Mouse (Mus musculus): ENCODE data around the gene Clec2i. TPM values are rescaled to one million over a fixed set of nuclear protein-coding genes. Genes with fewer than 3 reads are reported as not detected.
"Not testable (repeated sequence)": the region's sequence is repeated elsewhere in the genome, so short reads cannot be mapped to it uniquely, and the experiment has no call there.

The Clec2i gene
- polyA plus RNA-seq, 1 experiment from 2014 or later: 0.08 TPM

DNA sequence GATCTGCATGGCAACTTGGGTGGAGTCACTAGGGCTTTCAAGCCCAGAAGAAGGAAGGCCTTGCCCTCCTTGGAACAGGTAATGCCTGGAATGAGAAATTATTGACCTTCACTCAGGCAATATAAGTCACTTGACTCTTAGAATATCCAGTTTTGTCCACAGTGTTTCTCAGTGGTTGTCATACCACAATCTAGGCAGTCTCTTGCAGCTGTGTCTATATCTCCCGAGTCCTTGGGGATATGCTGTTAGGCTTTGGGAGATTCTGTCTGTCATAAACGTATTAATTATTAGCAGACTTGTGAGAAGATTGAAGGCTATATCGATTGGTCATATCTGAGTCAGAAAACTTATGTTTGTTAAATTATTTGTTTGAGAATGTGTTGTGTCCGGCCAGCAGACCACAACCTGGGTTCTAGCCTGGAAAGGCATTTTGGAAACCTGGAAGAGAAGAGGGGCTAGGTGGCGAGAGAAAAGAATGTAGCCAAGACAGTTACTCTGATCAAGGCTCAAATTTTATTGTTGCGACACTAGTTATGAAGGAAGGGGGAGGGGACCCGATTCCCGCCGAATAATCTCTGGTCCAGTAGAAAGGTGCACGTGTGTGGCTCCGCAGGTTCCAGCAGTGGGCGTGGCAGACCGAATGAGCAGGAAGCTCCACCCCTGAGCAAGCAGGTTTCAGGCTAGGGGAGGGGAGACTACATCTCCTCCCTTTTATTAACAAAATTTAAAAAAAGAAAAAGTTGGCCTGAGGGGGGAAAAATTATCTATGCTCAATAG is 48.7 kb downstream of the Clec2i start:
- not testable (repeated sequence) for H3K9me3 ChIP-seq (ENCODE audit: control insufficient read depth, low read length); H3K4me3 ChIP-seq (ENCODE audit: control insufficient read depth in 1 of 2, insufficient read depth in 1 of 2, low read depth in 1 of 2, low read length in 2 of 2); H3K4me1 ChIP-seq (ENCODE audit: control insufficient read depth in 2 of 2, insufficient read depth in 2 of 2, low read length in 2 of 2); H3K4me2 ChIP-seq (ENCODE audit: low read length); H3K36me3 ChIP-seq (ENCODE audit: control insufficient read depth, insufficient read depth, low read length); H3K27ac ChIP-seq (replicated peaks in 1 of 2; ENCODE audit: control insufficient read depth in 1 of 2, insufficient read depth in 1 of 2, low read depth in 2 of 2, low read length in 2 of 2); H3K27me3 ChIP-seq (ENCODE audit: control insufficient read depth, insufficient read depth, low read length); ATAC-seq (ENCODE audit: insufficient number of reproducible peaks, insufficient read depth, low FRiP score, low read depth); H3K9ac ChIP-seq (ENCODE audit: low read length)
- 80% methylated on average over 4 of the region's 13 CpGs for WGBS

DNA sequence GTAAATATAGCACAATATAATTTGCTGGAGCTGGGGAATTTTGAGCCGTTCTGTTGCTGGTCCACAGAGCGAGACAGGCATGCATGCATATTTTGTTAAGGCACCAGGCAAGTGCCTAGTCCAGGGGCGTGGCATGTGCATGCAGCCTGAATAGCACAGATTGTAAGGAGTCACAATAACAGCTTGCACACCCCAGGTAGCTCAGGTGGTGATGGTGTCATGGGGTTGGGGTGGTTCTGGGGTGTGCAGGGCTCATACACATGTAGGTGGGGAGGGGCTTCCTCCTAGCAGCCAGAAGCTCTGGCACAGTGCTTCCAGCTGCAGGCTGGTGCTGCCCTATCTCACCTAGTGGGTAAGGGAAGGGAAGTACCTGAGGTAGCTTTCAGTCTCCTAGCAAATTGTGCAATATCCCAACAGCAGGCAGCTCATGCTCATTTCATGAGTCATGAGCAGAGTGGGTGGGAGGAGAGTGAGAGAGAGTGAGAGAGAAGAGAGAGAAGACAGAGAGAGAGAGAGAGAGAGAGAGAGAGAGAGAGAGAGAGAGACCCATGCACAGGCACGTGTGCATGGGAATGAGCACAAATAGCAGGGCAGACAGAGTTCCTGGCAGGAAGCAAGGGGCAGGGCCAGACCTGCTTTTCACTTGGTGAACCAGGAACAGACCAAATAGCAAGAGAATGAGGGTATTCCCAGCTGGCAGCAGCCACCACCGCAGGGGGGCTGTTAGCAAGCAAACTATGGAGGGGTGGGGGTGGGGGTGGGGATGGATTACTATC is 54.4 kb downstream of the Clec2i start:
- Histone ChIP-seq H3K27me3 (ENCODE audit: control insufficient read depth, insufficient read depth, low read length) (no peaks in the 10 kb centered on the region), H3K27ac (replicated peaks in 1 of 2; ENCODE audit: control insufficient read depth in 1 of 2, insufficient read depth in 1 of 2, low read depth in 2 of 2, low read length in 2 of 2) (no peak overlapping the region), H3K4me1 (ENCODE audit: control insufficient read depth in 2 of 2, insufficient read depth in 2 of 2, low read length in 2 of 2) (no peaks in the 10 kb centered on the region), H3K4me3 (ENCODE audit: control insufficient read depth in 1 of 2, insufficient read depth in 1 of 2, low read depth in 1 of 2, low read length in 2 of 2) (no peak overlapping the region), H3K36me3 (ENCODE audit: control insufficient read depth, insufficient read depth, low read length) (no peaks in the 10 kb centered on the region), H3K4me2 (ENCODE audit: low read length) (no peak overlapping the region), H3K9me3 (ENCODE audit: control insufficient read depth, low read length) (peaks cover 4% of the 10 kb centered on the region; the same call in 1 of the 2 replicates), H3K9ac (ENCODE audit: low read length) (no peak overlapping the region)
- no peak for ATAC-seq (ENCODE audit: insufficient number of reproducible peaks, insufficient read depth, low FRiP score, low read depth)
- 73% methylated on average over 5 of the region's 5 CpGs for WGBS

DNA sequence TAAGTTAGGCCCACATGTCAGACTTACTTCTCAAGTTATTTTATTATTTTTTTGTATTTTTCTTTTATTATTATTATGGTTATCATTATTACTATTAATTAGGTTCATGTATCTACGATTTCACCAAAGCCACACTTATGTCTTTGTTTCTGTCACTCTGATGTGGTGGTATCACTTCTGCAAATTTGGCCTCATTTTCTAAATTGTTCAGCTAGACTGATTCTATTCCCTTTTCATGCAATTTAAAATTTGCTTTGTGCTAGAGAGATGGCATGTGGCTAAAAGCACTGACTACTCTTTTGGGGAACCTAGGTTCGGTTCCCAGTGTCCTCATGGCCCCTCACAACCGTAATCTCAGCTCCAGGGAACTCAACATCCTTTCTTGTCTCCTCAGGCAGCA is 58.2 kb downstream of the Clec2i start:
- no peak for ATAC-seq (ENCODE audit: insufficient number of reproducible peaks, insufficient read depth, low FRiP score, low read depth)
- 78% methylated on average over 3 of the region's 3 CpGs for WGBS
- H3K9me3 ChIP-seq (ENCODE audit: control insufficient read depth, low read length): peaks cover 4% of the 10 kb centered on the region; the same call in 1 of the 2 replicates

More for the DNA sequence above, 58.2 kb downstream of the Clec2i start:
- H3K4me1 ChIP-seq (ENCODE audit: control insufficient read depth in 2 of 2, insufficient read depth in 2 of 2, low read length in 2 of 2): no peaks in the 10 kb centered on the region
- H3K27me3 ChIP-seq (ENCODE audit: control insufficient read depth, insufficient read depth, low read length): no peaks in the 10 kb centered on the region
- H3K27ac ChIP-seq (replicated peaks in 1 of 2; ENCODE audit: control insufficient read depth in 1 of 2, insufficient read depth in 1 of 2, low read depth in 2 of 2, low read length in 2 of 2): no peak overlapping the region
- H3K36me3 ChIP-seq (ENCODE audit: control insufficient read depth, insufficient read depth, low read length): no peaks in the 10 kb centered on the region
- no peak overlapping the region for H3K9ac ChIP-seq (ENCODE audit: low read length)
- H3K4me3 ChIP-seq (ENCODE audit: control insufficient read depth in 1 of 2, insufficient read depth in 1 of 2, low read depth in 1 of 2, low read length in 2 of 2): no peak overlapping the region
- H3K4me2 ChIP-seq (ENCODE audit: low read length): no peak overlapping the region

Small RNA genes lying within 50 kb of the gene (microRNA-seq; reads per million reads assigned to microRNA genes)
- gene Gm27336: not detected

Other genes starting within 250 kb of the Clec2i start
- not detected in 2 replicates for gene Clec2h, start 225.2 kb upstream of the Clec2i start, polyA plus RNA-seq (2014; fragmentation: Nextera tagmentation; extraction: Ambion mirVana)
- gene Klrb1, start 164.5 kb upstream of the Clec2i start, polyA plus RNA-seq (2014; fragmentation: Nextera tagmentation; extraction: Ambion mirVana): not detected in 2 replicates
- not detected in 2 replicates for gene Klrb1c, start 98.4 kb upstream of the Clec2i start, polyA plus RNA-seq (2014; fragmentation: Nextera tagmentation; extraction: Ambion mirVana)
- gene Gm44511, start 61.3 kb upstream of the Clec2i start, polyA plus RNA-seq (2014; fragmentation: Nextera tagmentation; extraction: Ambion mirVana): not detected in 2 replicates
- not detected in 2 replicates for gene Klrb1b, start 61.3 kb upstream of the Clec2i start, polyA plus RNA-seq (2014; fragmentation: Nextera tagmentation; extraction: Ambion mirVana)
- gene BC035044, start 3.5 kb downstream of the Clec2i start, polyA plus RNA-seq (2014; fragmentation: Nextera tagmentation; extraction: Ambion mirVana): 0.34 TPM in 1 of 2 replicates, not detected in the other
- not detected in 2 replicates for gene Clec2g, start 46.8 kb downstream of the Clec2i start, polyA plus RNA-seq (2014; fragmentation: Nextera tagmentation; extraction: Ambion mirVana)
- gene Klrb1f, start 158.3 kb downstream of the Clec2i start, polyA plus RNA-seq (2014; fragmentation: Nextera tagmentation; extraction: Ambion mirVana): 0.16 and 0.27 TPM in 2 replicates
- gene Clec2e, start 213.3 kb downstream of the Clec2i start, polyA plus RNA-seq (2014; fragmentation: Nextera tagmentation; extraction: Ambion mirVana): not detected in 2 replicates

All from heart, embryonic 14.5 days (tissue).